27 mouse cellular contexts compared by ENCODE assay signal in the genomic region with DNA sequence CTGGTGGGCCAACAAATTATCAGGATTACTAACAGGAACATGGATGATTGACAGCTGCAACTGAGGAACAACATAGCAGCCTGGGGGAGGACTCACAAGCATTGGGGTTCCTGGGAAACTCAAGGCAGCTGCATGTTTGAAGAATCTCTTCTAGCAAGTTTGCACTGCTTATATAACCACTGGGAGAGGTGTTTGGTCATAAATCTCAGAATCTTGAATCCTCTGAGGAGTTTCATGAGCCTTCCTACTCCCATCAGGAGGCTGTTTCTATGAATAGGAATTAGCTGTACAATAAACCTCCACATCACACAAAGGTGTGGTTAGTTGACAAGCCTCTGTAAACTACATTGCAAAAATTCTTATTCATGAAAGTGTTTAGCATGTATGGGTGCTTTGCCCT. TPM values are rescaled to one million over a fixed set of nuclear protein-coding genes. Genes with fewer than 3 reads are reported as not detected.
"Had no signal": no experiment of that assay in that cellular context is flagged by ENCODE, and none has a peak within 500 bp of the region (broad histone marks: within the 10 kb centered on the region; RNA-seq: fewer than 3 reads in every experiment).

No protein-coding gene starts in this region.

- H3K4me3 ChIP-seq: midbrain, embryonic 10.5 days; midbrain, embryonic 12.5 days; myocyte; neural tube, embryonic 13.5 days; neural tube, embryonic 15.5 days had no signal

- H3K9me3 ChIP-seq: midbrain, embryonic 10.5 days; midbrain, embryonic 12.5 days; neural tube, embryonic 13.5 days; neural tube, embryonic 15.5 days had no signal

- DNase-seq: liver, postnatal 0 days; lung, embryonic 14.5 days; lung, postnatal 10 days; lung, postnatal 4 days; midbrain, embryonic 14.5 days; retina, postnatal 1 day; right cerebral cortex, adult 18-20 months; right cerebral cortex, postnatal 25 days; right cerebral cortex, postnatal 4 days; spleen, adult 18-20 months; thymus, adult 18-20 months; thymus, postnatal 14 days; thymus, postnatal 36 days had no signal

- H3K4me1 ChIP-seq: midbrain, embryonic 10.5 days; midbrain, embryonic 12.5 days; neural tube, embryonic 13.5 days; neural tube, embryonic 15.5 days had no signal

- H3K27me3 ChIP-seq: midbrain, embryonic 12.5 days; neural tube, embryonic 13.5 days; neural tube, embryonic 15.5 days had no signal

- H3K27ac ChIP-seq: midbrain, embryonic 10.5 days; midbrain, embryonic 12.5 days; neural tube, embryonic 13.5 days; neural tube, embryonic 15.5 days had no signal

- H3K4me2 ChIP-seq: lung, embryonic 14.5 days; midbrain, embryonic 12.5 days; neural tube, embryonic 13.5 days; neural tube, embryonic 15.5 days had no signal

- ATAC-seq: liver, postnatal 0 days; midbrain, embryonic 16.5 days had no signal

- H3K9ac ChIP-seq: liver, postnatal 0 days; lung, embryonic 14.5 days; midbrain, embryonic 12.5 days; neural tube, embryonic 13.5 days; neural tube, embryonic 15.5 days had no signal

RNA-seq across cellular contexts. Expression of gene Gm10912, which starts 3.0 kb away (rescaled TPM):
- total RNA-seq: megakaryocyte, adult 5-6 weeks had no signal
- polyA plus RNA-seq: lung, embryonic 14.5 days; lung, embryonic 16.5 days; midbrain, embryonic 12.5 days; midbrain, embryonic 14.5 days; midbrain, embryonic 16.5 days; myocyte; neural tube, embryonic 11.5 days; neural tube, embryonic 13.5 days; neural tube, embryonic 15.5 days; stomach, embryonic 14.5 days; stomach, embryonic 16.5 days had no signal

RNA-seq across cellular contexts. Expression of gene Gm10799, which starts 5.7 kb away (rescaled TPM):
- total RNA-seq: megakaryocyte, adult 5-6 weeks; megakaryocyte-erythroid progenitor cell, adult 5-6 weeks had no signal
- polyA plus RNA-seq: liver, postnatal 0 days; lung, embryonic 14.5 days; lung, embryonic 16.5 days; midbrain, embryonic 10.5 days; midbrain, embryonic 12.5 days; midbrain, embryonic 14.5 days; midbrain, embryonic 16.5 days; myocyte; neural tube, embryonic 11.5 days; neural tube, embryonic 13.5 days; neural tube, embryonic 15.5 days; small intestine, adult 2 months; stomach, embryonic 14.5 days; stomach, embryonic 16.5 days; thymus, postnatal 0 days had no signal

RNA-seq across cellular contexts. Expression of gene Cd59b, which starts 7.0 kb away (rescaled TPM):
- total RNA-seq: megakaryocyte, adult 5-6 weeks had no signal
- polyA plus RNA-seq: myocyte had no signal

RNA-seq across cellular contexts. Expression of gene 4931422A03Rik, which starts 34.5 kb away (rescaled TPM):
- polyA plus RNA-seq: small intestine, adult 2 months had no signal
